Mouse (Mus musculus) olfactory bulb, adult 2 months (tissue): ENCODE results near the gene Dab2ip.

Source experiments
- CTCF ChIP-seq: fragments of 200-500 bp; IDR thresholded peaks from 2 replicates; pipeline ENCODE4 v1.5.1; 2012; ENCODE audit warnings: low read depth, mild to moderate bottlenecking, low read length, moderate library complexity; ENCODE audit not compliant: insufficient read depth
- POLR2A ChIP-seq: fragments of 200-500 bp; IDR thresholded peaks from 2 replicates; pipeline ENCODE4 v1.6.1; 2012; ENCODE audit warnings: mild to moderate bottlenecking, low read depth, low read length, moderate library complexity; ENCODE audit not compliant: insufficient read depth

DNA sequence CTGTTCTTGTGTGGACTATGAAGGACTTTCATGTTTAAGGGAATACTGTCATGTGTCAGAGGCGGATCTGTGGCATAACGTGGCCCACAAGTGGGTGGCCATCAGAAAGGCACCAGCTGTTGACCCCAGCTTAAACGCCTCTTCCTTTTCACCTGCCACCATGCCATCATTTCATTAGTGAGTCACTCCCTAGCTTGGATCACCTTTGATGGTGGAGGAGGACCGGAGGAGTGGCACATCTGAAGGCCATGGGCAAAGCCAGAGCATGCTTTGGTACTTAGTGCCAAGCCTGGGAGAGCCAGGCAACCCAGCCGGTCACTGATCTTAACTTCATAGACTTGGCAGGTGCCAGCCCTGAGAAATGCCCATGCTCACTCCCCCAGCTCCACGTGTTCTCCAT lies 96.7 kb downstream of the Dab2ip start:
- TF ChIP-seq POLR2A: no peak
- no peak for TF ChIP-seq CTCF
